9 mouse cellular contexts compared by ENCODE assay signal in genomic region chr16:13257528-13257835, GRCm38 (mm10). TPM values are rescaled to one million over a fixed set of nuclear protein-coding genes. Genes with fewer than 3 reads are reported as not detected.
DNase-seq lines count a peak whose midpoint lies in the region; ATAC-seq and TF ChIP-seq lines count a peak whose summit lies in the region.
"Had no signal": no experiment of that assay in that cellular context is flagged by ENCODE, and none has a peak within 500 bp of the region (broad histone marks: within the 10 kb centered on the region; RNA-seq: fewer than 3 reads in every experiment).

No protein-coding gene starts in this region.

- peak overlapping the region; percentile 87 for H3K4me3 ChIP-seq in heart, embryonic 11.5 days (ENCODE audit: low read depth, low read length)
- peak overlapping the region in 1 of 2 experiments; percentile 97; a peak in 2 of 4 replicates for H3K4me3 ChIP-seq in MEL (ENCODE audit: control insufficient read depth in 1 of 2, insufficient read depth in 1 of 2, low read depth in 2 of 2, low read length in 2 of 2)
- peak overlapping the region; percentile 92 for H3K4me3 ChIP-seq in hindbrain, embryonic 10.5 days
- peak overlapping the region; percentile 94 for H3K4me3 ChIP-seq in midbrain, embryonic 10.5 days

- no peak for ATAC-seq in heart, embryonic 11.5 days (replicated peaks; ENCODE audit: insufficient number of reproducible peaks, low FRiP score, low TSS enrichment)
- no peak for ATAC-seq in granulocyte monocyte progenitor cell, adult 5-6 weeks (replicated peaks; ENCODE audit: poor library complexity, severe bottlenecking)
- ATAC-seq: CD4-positive, CD25-positive, alpha-beta regulatory T cell, adult 4 months had no signal

- H3K27ac ChIP-seq in heart, embryonic 11.5 days (ENCODE audit: low read depth, low read length), result no peak overlapping the region
- H3K27ac ChIP-seq in MEL (ENCODE audit: control insufficient read depth, low read depth, low read length), result no peak overlapping the region
- H3K27ac ChIP-seq in hindbrain, embryonic 10.5 days, result peak overlapping the region; percentile 98; the same call in 1 of the 2 replicates
- no peak overlapping the region for H3K27ac ChIP-seq in midbrain, embryonic 10.5 days (replicated peaks)

- no peaks in the 10 kb centered on the region for H3K9me3 ChIP-seq in heart, embryonic 11.5 days (replicated peaks; ENCODE audit: control insufficient read depth, low read length)
- H3K9me3 ChIP-seq in MEL (replicated peaks; ENCODE audit: insufficient read depth, low read length), result no peaks in the 10 kb centered on the region
- H3K9me3 ChIP-seq in hindbrain, embryonic 10.5 days, result no peaks in the 10 kb centered on the region
- no peaks in the 10 kb centered on the region for H3K9me3 ChIP-seq in midbrain, embryonic 10.5 days (replicated peaks)

- no peak for TF ChIP-seq EP300 in MEL (IDR thresholded peaks at IDR 0.05; ENCODE audit: low read depth in 1 of 2, low read length in 2 of 2)

- TF ChIP-seq POLR2A in MEL (IDR thresholded peaks at IDR 0.05; ENCODE audit: control insufficient read depth in 1 of 2, insufficient read depth in 1 of 2, low read depth in 1 of 2, low read length in 2 of 2, poor library complexity in 1 of 2), result no peak

- peak overlapping the region; percentile 93; the same call in 1 of the 2 replicates for H3K9ac ChIP-seq in heart, embryonic 11.5 days (ENCODE audit: low read depth, low read length)
- no peak overlapping the region for H3K9ac ChIP-seq in MEL (ENCODE audit: control insufficient read depth, low read depth, low read length, poor library complexity, severe bottlenecking)

- peak overlapping the region; percentile 87 for H3K4me2 ChIP-seq in heart, embryonic 11.5 days

- WGBS in heart, embryonic 11.5 days (ENCODE audit: insufficient replicate concordance), result 22% methylated on average over 5 of the region's 5 CpGs
- 48% methylated on average over 5 of the region's 5 CpGs for WGBS in hindbrain, embryonic 10.5 days
- 55% methylated on average over 5 of the region's 5 CpGs for WGBS in midbrain, embryonic 10.5 days

- peaks cover 3% of the 10 kb centered on the region; the same call in 1 of the 2 replicates for H3K79me2 ChIP-seq in MEL (ENCODE audit: control insufficient read depth, insufficient read depth, low read length, poor library complexity)

- H3K36me3 ChIP-seq in heart, embryonic 11.5 days (ENCODE audit: control insufficient read depth, insufficient read depth, low read length), result no peaks in the 10 kb centered on the region
- H3K36me3 ChIP-seq in MEL (ENCODE audit: control insufficient read depth in 1 of 2, insufficient read depth in 2 of 2, low read length in 2 of 2), result peaks cover 0 to 3% of the 10 kb centered on the region in 2 experiments; a peak in 1 of 4 replicates
- peaks cover 9% of the 10 kb centered on the region; the same call in 1 of the 2 replicates for H3K36me3 ChIP-seq in hindbrain, embryonic 10.5 days
- no peaks in the 10 kb centered on the region for H3K36me3 ChIP-seq in midbrain, embryonic 10.5 days

- DNase-seq in heart, postnatal 4 days, result no peak
- no peak for DNase-seq in MEL (ENCODE audit: low read depth, low spot score)
- DNase-seq in hindbrain, embryonic 10.5 days (ENCODE audit: low spot score), result no peak
- DNase-seq in midbrain, embryonic 10.5 days (ENCODE audit: low spot score), result no peak
- no peak for DNase-seq in embryo, embryonic 10 days (ENCODE audit: low spot score)
- DNase-seq in adrenal gland, adult (ENCODE audit: inconsistent age in 2 of 2, low spot score in 1 of 2), result no peak

- peaks cover 14% of the 10 kb centered on the region for H3K4me1 ChIP-seq in heart, embryonic 11.5 days (ENCODE audit: control insufficient read depth, insufficient read depth, low read length)
- peaks cover 0 to 8% of the 10 kb centered on the region in 2 experiments; a peak in 3 of 4 replicates for H3K4me1 ChIP-seq in MEL (ENCODE audit: control insufficient read depth in 1 of 2, insufficient read depth in 2 of 2, low read length in 2 of 2)
- H3K4me1 ChIP-seq in hindbrain, embryonic 10.5 days (replicated peaks), result peaks cover 23% of the 10 kb centered on the region
- H3K4me1 ChIP-seq in midbrain, embryonic 10.5 days, result peaks cover 21% of the 10 kb centered on the region

- TF ChIP-seq CTCF in MEL (IDR thresholded peaks at IDR 0.05 in 2 of 3, conservative IDR thresholded peaks at IDR 0.05 in 1 of 3; ENCODE audit: control insufficient read depth in 1 of 3, insufficient read depth in 1 of 3, low read depth in 2 of 3, low read length in 3 of 3, poor library complexity in 1 of 3, severe bottlenecking in 1 of 3), result no peak

- H3K27me3 ChIP-seq in heart, embryonic 11.5 days (ENCODE audit: control insufficient read depth, insufficient read depth, low read length), result no peaks in the 10 kb centered on the region
- H3K27me3 ChIP-seq in MEL (ENCODE audit: control insufficient read depth in 1 of 2, insufficient read depth in 2 of 2, low read length in 2 of 2), result no peaks in the 10 kb centered on the region
- no peaks in the 10 kb centered on the region for H3K27me3 ChIP-seq in hindbrain, embryonic 10.5 days (ENCODE audit: insufficient read depth, poor library complexity, severe bottlenecking)
- no peaks in the 10 kb centered on the region for H3K27me3 ChIP-seq in midbrain, embryonic 10.5 days (ENCODE audit: low read depth, poor library complexity, severe bottlenecking)

- TF ChIP-seq RAD21 in MEL (IDR thresholded peaks at IDR 0.05; ENCODE audit: low read depth, low read length), result no peak

TF ChIP-seq in MEL, 35 proteins besides CTCF, POLR2A, EP300 and RAD21:
- TF ChIP-seq SIN3A (IDR thresholded peaks at IDR 0.05; ENCODE audit: low read length) (no peak), GATA1 (IDR thresholded peaks at IDR 0.05; ENCODE audit: low read depth, low read length) (peak; percentile 37; the same call in 1 of the 2 replicates), MEF2A (IDR thresholded peaks at IDR 0.05; ENCODE audit: extremely low read depth, insufficient replicate concordance, low read depth, low read length, poor library complexity, severe bottlenecking) (no peak)

RNA-seq across cellular contexts. Expression of gene Mrtfb, which starts 1.2 kb away (rescaled TPM):
- polyA plus RNA-seq in heart, embryonic 11.5 days (2014; fragmentation: Nextera tagmentation; extraction: Ambion mirVana), result 17.9 and 20.2 TPM in 2 replicates
- total RNA-seq in heart, postnatal 4 days (2021), result 10 to 100 TPM; 29.9 to 30.4 TPM
- 2.7 and 3.6 TPM in 2 replicates for total RNA-seq in MEL (2012; rRNA removed)
- 1 to 10 TPM in 1 of 2 experiments, not detected in 1; 6.6 TPM for polyA plus RNA-seq in MEL (2012; ENCODE audit: insufficient read depth in 1 of 2, insufficient read length in 2 of 2, low read depth in 1 of 2, low replicate concordance in 2 of 2, missing spikeins in 1 of 2)
- polyA plus RNA-seq in hindbrain, embryonic 10.5 days (2016; fragmentation: Nextera tagmentation; extraction: Ambion mirVana), result 15.6 and 15.8 TPM in 2 replicates
- polyA plus RNA-seq in midbrain, embryonic 10.5 days (2016; fragmentation: Nextera tagmentation; extraction: Ambion mirVana), result 14.9 and 17.2 TPM in 2 replicates
- total RNA-seq in granulocyte monocyte progenitor cell, adult 5-6 weeks (2014; fragmentation: Nextera tagmentation), result 10.0 and 11.0 TPM in 2 replicates
- total RNA-seq in granulocyte monocyte progenitor cell, adult 5-6 weeks (2017), result 4.5 and 5.1 TPM in 2 replicates
